Mouse (Mus musculus): ENCODE data around the gene Prkcz. TPM values are rescaled to one million over a fixed set of nuclear protein-coding genes. Genes with fewer than 3 reads are reported as not detected.

The Prkcz gene
- polyA plus RNA-seq, 1 experiment from 2014 or later: 6.8 TPM

DNA sequence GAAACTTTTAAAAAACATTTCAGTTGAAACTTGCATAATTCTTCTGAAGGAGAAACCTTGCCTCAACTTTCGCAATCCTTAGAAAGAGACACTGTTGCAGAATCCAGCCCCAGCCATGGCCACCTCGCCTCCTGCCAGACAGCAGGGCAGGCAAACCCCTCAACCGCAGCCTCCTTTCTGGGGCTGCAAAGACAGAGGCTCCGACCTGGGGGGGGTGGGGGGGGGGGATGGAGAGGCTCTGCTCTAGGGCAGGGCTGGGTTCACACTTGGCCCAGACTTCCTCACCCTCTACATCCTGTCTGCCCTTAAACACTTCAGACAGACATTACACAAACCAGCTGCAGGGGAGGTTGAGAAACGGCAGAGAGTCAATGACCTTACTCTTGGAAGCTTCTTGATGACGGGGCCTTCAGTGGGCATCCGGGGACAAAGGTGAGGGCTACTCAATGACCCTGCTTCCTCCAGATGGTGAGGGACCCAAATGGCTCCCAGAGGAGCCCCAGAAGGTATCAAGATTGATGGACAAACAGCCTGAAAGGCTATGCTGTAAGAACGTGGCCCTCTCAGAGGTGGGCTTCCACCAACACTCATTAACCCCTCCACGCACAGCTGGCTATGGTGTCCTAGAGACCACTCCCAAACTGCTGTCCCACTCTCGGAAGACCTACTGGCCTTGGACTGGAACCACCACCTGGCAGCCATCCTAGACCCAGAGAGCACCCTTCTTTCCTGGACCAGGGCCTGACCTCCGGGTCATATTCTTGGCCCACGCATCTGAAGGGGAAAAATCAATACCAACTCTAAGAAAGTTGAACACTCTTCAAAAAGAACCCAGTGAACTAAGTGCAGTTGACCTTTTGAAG lies 143.7 kb downstream of the Prkcz start:
- no peak for ATAC-seq (replicated peaks; ENCODE audit: insufficient number of reproducible peaks, low FRiP score, low TSS enrichment)
- H3K4me3 ChIP-seq (ENCODE audit: low read depth, low read length): no peak overlapping the region
- H3K9ac ChIP-seq (ENCODE audit: low read depth, low read length): no peak overlapping the region

DNA sequence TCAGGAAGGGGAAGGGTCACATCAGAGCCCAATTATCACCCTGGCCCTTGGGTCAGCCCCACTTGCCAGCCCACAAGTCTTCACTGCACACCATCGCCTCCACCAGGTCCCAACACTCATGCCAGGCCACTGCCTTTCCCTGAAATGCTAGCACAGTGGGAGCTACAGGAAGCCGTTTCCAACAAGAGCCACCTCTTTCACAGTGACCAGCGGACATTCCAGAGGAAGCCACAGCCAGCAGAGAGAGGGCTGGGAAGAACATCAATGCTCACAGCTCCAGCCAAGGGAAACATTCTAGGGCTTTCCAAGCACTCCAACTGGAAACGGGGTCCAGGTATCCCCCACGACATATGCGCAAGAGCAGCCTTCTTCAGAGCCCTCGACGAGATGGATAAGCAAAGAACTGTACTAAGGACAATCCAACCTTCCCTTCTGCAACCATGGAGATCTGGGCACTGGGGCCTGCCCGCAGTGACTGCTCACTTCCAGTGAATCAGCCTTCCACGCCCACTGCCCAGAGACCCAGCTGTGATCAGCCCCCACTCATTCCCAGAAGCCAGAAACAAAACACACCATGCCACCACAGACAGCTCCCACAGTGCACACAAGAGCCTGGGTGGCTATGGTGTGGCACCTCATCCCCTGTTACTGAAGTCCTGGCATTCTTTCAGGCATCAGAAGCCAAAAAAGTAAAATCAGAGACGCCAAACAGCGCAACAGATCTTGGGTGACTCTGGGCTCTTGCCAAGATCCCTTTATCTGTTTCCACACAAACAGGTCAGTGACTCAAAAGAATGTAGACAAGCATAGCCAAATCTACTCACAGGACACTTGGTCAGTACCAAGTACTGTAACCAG lies 145.2 kb downstream of the Prkcz start:
- no peak overlapping the region for H3K9ac ChIP-seq (ENCODE audit: low read depth, low read length)
- no peaks in the 10 kb centered on the region for H3K27me3 ChIP-seq (ENCODE audit: control insufficient read depth, insufficient read depth, low read length)
- no peak overlapping the region for H3K4me3 ChIP-seq (ENCODE audit: low read depth, low read length)
- no peaks in the 10 kb centered on the region for H3K9me3 ChIP-seq (replicated peaks; ENCODE audit: control insufficient read depth, low read length)
- H3K36me3 ChIP-seq (ENCODE audit: control insufficient read depth, insufficient read depth, low read length): no peaks in the 10 kb centered on the region; the same call in 1 of the 2 replicates
- no peak for ATAC-seq (replicated peaks; ENCODE audit: insufficient number of reproducible peaks, low FRiP score, low TSS enrichment)
- peaks cover 83% of the 10 kb centered on the region for H3K4me1 ChIP-seq (ENCODE audit: control insufficient read depth, insufficient read depth, low read length)
- 57% methylated on average over 12 of the region's 12 CpGs for WGBS (ENCODE audit: insufficient replicate concordance)
- peak overlapping the region; percentile 27 for H3K4me2 ChIP-seq
- H3K27ac ChIP-seq (ENCODE audit: low read depth, low read length): peak overlapping the region; percentile 29; the same call in 1 of the 2 replicates

More for the DNA sequence above, 143.7 kb downstream of the Prkcz start:
- H3K4me1 ChIP-seq (ENCODE audit: control insufficient read depth, insufficient read depth, low read length): peaks cover 73% of the 10 kb centered on the region
- peak overlapping the region; percentile 11 for H3K4me2 ChIP-seq
- H3K27me3 ChIP-seq (ENCODE audit: control insufficient read depth, insufficient read depth, low read length): no peaks in the 10 kb centered on the region
- WGBS (ENCODE audit: insufficient replicate concordance): 54% methylated on average over 12 of the region's 12 CpGs
- H3K36me3 ChIP-seq (ENCODE audit: control insufficient read depth, insufficient read depth, low read length): no peaks in the 10 kb centered on the region
- H3K9me3 ChIP-seq (replicated peaks; ENCODE audit: control insufficient read depth, low read length): no peaks in the 10 kb centered on the region
- no peak overlapping the region for H3K27ac ChIP-seq (ENCODE audit: low read depth, low read length)

DNA sequence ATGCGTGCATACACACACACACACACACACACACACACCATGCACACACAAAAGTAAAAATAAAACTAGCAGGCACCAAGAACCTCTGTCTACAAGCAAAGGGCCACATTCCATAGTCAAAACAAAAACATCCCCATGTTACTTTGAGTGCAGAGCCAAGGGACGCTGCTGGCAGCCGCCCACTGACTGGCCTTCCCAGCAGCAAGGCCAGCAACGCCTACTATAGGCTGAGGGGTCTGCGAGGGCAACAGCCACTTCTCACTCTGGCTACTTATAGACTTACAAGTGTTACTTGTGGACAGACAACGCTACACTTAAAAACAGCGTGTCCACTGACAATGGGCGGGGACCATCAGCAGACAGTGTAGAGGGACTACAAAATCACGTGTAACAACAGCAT lies 146.0 kb downstream of the Prkcz start:
- 46% methylated on average over 9 of the region's 9 CpGs for WGBS (ENCODE audit: insufficient replicate concordance)
- no peak for ATAC-seq (replicated peaks; ENCODE audit: insufficient number of reproducible peaks, low FRiP score, low TSS enrichment)

DNA sequence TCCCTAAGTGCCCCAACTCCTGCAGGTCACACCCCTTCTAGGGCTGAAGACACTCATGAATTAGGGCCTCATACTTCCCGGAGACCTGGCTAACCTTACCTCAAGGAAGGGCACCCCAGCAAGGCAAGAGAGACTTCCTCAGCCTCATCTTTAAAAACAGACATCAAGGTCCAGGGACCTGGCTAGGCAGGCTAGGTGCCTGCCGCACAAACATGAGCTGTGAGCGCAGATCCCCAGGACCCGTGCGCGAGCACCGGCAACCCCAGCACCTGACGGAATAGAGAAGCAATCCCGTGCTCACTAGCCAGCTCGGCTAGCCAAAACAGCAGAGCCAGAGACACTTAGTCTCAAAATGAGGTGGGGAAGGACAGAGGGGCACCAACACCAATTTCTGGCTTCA lies 146.4 kb downstream of the Prkcz start:
- no peak overlapping the region for H3K4me3 ChIP-seq (ENCODE audit: low read depth, low read length)
- H3K9ac ChIP-seq (ENCODE audit: low read depth, low read length): no peak overlapping the region
- no peak for ATAC-seq (replicated peaks; ENCODE audit: insufficient number of reproducible peaks, low FRiP score, low TSS enrichment)
- 74% methylated on average over 10 of the region's 10 CpGs for WGBS (ENCODE audit: insufficient replicate concordance)
- no peaks in the 10 kb centered on the region for H3K27me3 ChIP-seq (ENCODE audit: control insufficient read depth, insufficient read depth, low read length)
- H3K27ac ChIP-seq (ENCODE audit: low read depth, low read length): no peak overlapping the region
- peak overlapping the region; percentile 27; the same call in 1 of the 2 replicates for H3K4me2 ChIP-seq
- H3K36me3 ChIP-seq (ENCODE audit: control insufficient read depth, insufficient read depth, low read length): no peaks in the 10 kb centered on the region; the same call in 1 of the 2 replicates
- H3K4me1 ChIP-seq (ENCODE audit: control insufficient read depth, insufficient read depth, low read length): peaks cover 77% of the 10 kb centered on the region
- no peaks in the 10 kb centered on the region for H3K9me3 ChIP-seq (replicated peaks; ENCODE audit: control insufficient read depth, low read length)

More for the DNA sequence above, 146.0 kb downstream of the Prkcz start:
- Histone ChIP-seq H3K4me2 (peak overlapping the region; percentile 27), H3K9me3 (replicated peaks; ENCODE audit: control insufficient read depth, low read length) (no peaks in the 10 kb centered on the region), H3K4me3 (ENCODE audit: low read depth, low read length) (no peak overlapping the region), H3K9ac (ENCODE audit: low read depth, low read length) (no peak overlapping the region), H3K27me3 (ENCODE audit: control insufficient read depth, insufficient read depth, low read length) (no peaks in the 10 kb centered on the region), H3K4me1 (ENCODE audit: control insufficient read depth, insufficient read depth, low read length) (peaks cover 82% of the 10 kb centered on the region), H3K27ac (ENCODE audit: low read depth, low read length) (no peak overlapping the region), H3K36me3 (ENCODE audit: control insufficient read depth, insufficient read depth, low read length) (no peaks in the 10 kb centered on the region; the same call in 1 of the 2 replicates)

DNA sequence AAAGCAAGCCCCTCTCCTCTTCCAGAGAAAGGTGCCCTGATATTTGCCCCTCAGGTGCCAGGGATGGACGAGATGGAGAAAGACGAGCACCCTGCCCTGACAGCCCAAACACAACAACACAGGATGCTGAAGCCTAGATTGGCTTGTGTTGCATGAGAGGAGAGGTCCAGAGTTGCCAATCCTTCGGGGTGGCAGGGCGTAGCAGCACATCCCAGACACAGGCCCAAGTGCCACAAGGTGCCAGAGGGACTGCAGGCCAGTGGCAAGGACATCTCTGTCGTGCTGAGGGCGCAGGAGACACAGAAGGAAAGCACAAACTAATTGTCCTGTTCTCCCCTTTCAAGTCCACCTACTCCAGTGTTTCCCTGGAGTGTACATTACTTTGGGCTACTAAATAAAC lies 147.0 kb downstream of the Prkcz start:
- no peaks in the 10 kb centered on the region for H3K27me3 ChIP-seq (ENCODE audit: control insufficient read depth, insufficient read depth, low read length)
- no peak overlapping the region for H3K9ac ChIP-seq (ENCODE audit: low read depth, low read length)
- H3K4me2 ChIP-seq: no peak overlapping the region
- peaks cover 77% of the 10 kb centered on the region for H3K4me1 ChIP-seq (ENCODE audit: control insufficient read depth, insufficient read depth, low read length)
- no peak for ATAC-seq (replicated peaks; ENCODE audit: insufficient number of reproducible peaks, low FRiP score, low TSS enrichment)
- no peak overlapping the region for H3K27ac ChIP-seq (ENCODE audit: low read depth, low read length)
- WGBS (ENCODE audit: insufficient replicate concordance): 78% methylated on average over 6 of the region's 6 CpGs
- no peak overlapping the region for H3K4me3 ChIP-seq (ENCODE audit: low read depth, low read length)
- no peaks in the 10 kb centered on the region; the same call in 1 of the 2 replicates for H3K36me3 ChIP-seq (ENCODE audit: control insufficient read depth, insufficient read depth, low read length)
- H3K9me3 ChIP-seq (replicated peaks; ENCODE audit: control insufficient read depth, low read length): no peaks in the 10 kb centered on the region

DNA sequence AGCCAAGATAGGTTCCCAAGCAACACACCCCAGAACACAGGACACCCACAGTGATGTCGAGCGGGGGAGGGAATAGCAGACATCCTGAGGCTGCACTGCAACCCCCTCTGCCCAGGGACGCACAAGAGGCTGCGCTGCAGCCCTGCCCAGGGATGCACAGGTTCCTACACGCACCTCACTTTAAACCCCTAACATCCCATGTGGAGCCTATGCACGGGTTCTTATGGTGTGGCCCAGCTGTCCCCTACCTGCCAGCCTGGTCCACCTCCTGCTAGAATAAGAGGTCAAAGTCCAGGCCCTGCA lies 147.5 kb downstream of the Prkcz start:
- H3K4me2 ChIP-seq: no peak overlapping the region
- H3K4me3 ChIP-seq (ENCODE audit: low read depth, low read length): no peak overlapping the region

DNA sequence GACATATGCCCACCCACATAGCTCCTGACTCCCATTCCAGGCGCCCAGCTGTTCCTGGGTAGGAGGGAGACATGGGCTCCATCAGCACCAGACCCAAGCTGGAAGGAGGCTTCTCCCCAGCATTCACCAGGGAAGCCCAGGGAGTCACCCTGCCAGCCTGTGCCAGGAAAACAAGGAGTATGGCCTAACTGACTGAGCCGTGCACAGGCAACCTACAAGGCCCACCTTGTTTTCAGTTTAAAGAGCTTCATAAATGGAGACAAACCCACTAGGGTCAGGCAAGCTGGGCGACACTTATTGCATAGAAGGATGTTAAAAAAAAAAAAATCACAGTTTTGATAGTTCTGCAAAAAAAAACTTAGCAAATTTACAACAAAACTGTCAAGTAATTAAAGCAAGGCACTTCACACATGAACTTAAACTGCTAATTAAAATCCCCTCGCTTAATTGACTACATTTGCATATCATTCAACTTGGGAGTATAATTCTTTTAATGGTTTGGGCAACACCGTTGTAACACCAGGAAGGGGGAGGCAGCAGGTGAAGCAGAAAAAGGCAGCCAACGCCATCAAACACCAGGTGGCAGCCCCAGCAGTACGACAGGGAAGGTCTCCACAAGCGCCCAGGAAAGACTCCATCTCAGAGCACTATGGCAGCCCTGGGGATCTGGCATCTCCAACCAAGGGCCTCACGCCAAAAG lies 148.0 kb downstream of the Prkcz start:
- no peaks in the 10 kb centered on the region; the same call in 1 of the 2 replicates for H3K36me3 ChIP-seq (ENCODE audit: control insufficient read depth, insufficient read depth, low read length)
- H3K9me3 ChIP-seq (replicated peaks; ENCODE audit: control insufficient read depth, low read length): no peaks in the 10 kb centered on the region
- H3K27ac ChIP-seq (ENCODE audit: low read depth, low read length): no peak overlapping the region
- no peak overlapping the region for H3K9ac ChIP-seq (ENCODE audit: low read depth, low read length)
- no peak for ATAC-seq (replicated peaks; ENCODE audit: insufficient number of reproducible peaks, low FRiP score, low TSS enrichment)
- no peak overlapping the region for H3K4me2 ChIP-seq
- peaks cover 76% of the 10 kb centered on the region for H3K4me1 ChIP-seq (ENCODE audit: control insufficient read depth, insufficient read depth, low read length)
- 69% methylated on average over 9 of the region's 9 CpGs for WGBS (ENCODE audit: insufficient replicate concordance)
- H3K4me3 ChIP-seq (ENCODE audit: low read depth, low read length): no peak overlapping the region
- no peaks in the 10 kb centered on the region for H3K27me3 ChIP-seq (ENCODE audit: control insufficient read depth, insufficient read depth, low read length)

More for the DNA sequence above, 147.5 kb downstream of the Prkcz start:
- 78% methylated on average over 6 of the region's 6 CpGs for WGBS (ENCODE audit: insufficient replicate concordance)
- Histone ChIP-seq H3K27me3 (ENCODE audit: control insufficient read depth, insufficient read depth, low read length) (no peaks in the 10 kb centered on the region), H3K9me3 (replicated peaks; ENCODE audit: control insufficient read depth, low read length) (no peaks in the 10 kb centered on the region), H3K9ac (ENCODE audit: low read depth, low read length) (no peak overlapping the region), H3K27ac (ENCODE audit: low read depth, low read length) (no peak overlapping the region), H3K36me3 (ENCODE audit: control insufficient read depth, insufficient read depth, low read length) (no peaks in the 10 kb centered on the region; the same call in 1 of the 2 replicates), H3K4me1 (ENCODE audit: control insufficient read depth, insufficient read depth, low read length) (peaks cover 76% of the 10 kb centered on the region)
- no peak for ATAC-seq (replicated peaks; ENCODE audit: insufficient number of reproducible peaks, low FRiP score, low TSS enrichment)

Data from heart, embryonic 11.5 days (tissue).